Mouse (Mus musculus) heart, adult 2 months (tissue): ENCODE data around the gene Sez6.

Source experiments
- CTCF ChIP-seq: fragments of 200-600 bp; IDR thresholded peaks from 2 replicates; pipeline ENCODE4 v1.8.1; 2022; ENCODE audit warnings: antibody characterized with exemption, mild to moderate bottlenecking, moderate library complexity
- POLR2A ChIP-seq: fragments of 200-500 bp; IDR thresholded peaks from 2 replicates; pipeline ENCODE4 v1.6.1; 2011; ENCODE audit warnings: mild to moderate bottlenecking, low read depth, low read length, control low read depth; ENCODE audit not compliant: insufficient read depth

DNA sequence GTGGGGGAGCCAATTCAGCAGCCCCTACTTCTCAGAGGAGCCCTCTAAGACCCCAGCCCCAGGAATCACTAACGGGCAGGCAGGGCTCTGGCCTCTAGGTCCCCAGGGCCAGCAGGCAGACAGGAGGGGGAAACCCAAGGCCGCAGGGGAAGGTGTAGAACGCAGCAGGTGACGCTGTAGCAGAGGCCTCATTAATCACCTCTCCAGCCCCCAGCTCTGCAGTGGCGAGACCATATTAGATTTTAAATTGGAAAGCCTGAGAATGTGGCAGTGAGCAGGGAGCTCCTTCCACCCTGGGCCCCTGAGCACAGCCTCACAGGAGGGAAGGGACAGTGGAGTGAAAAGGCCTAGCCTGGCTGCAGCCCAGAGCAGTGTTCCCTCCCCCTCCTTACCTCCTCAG is 11.6 kb downstream of the Sez6 start:
- TF ChIP-seq CTCF (no peak), POLR2A (no peak)
